ENCODE assay signal across 11 mouse cellular contexts in the genomic region with DNA sequence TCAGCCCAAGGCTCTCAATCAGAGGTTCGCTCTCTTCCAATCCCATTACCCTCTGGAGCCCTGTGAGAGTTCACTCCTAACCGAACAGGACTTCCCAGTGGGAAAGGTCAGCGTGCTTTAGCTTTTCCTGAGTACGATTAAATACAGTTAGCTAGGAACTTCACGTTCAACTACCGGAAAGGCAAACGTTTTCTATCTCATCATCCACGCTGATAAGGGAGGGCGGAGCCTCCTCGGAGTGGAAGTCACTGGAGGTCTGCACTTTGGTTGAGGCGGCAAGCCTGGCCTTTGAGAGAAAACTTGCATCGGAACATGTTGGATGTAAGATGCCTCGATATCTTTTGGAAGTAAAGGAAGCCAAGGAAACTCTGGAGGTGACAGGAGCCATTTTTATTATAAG. TPM values are rescaled to one million over a fixed set of nuclear protein-coding genes. Genes with fewer than 3 reads are reported as not detected.
DNase-seq lines count a peak whose midpoint lies in the region; ATAC-seq and TF ChIP-seq lines count a peak whose summit lies in the region.
"Had no signal": no experiment of that assay in that cellular context is flagged by ENCODE, and none has a peak within 500 bp of the region (broad histone marks: within the 10 kb centered on the region; RNA-seq: fewer than 3 reads in every experiment).

No protein-coding gene starts in this region.

- H3K36me3 ChIP-seq in kidney, embryonic 15.5 days = peaks cover 14% of the 10 kb centered on the region
- H3K36me3 ChIP-seq in heart, embryonic 16.5 days (ENCODE audit: control insufficient read depth, insufficient read depth) = peaks cover 6% of the 10 kb centered on the region
- H3K36me3 ChIP-seq in liver, postnatal 0 days (replicated peaks; ENCODE audit: insufficient read depth, low read length) = peaks cover 31% of the 10 kb centered on the region
- no peaks in the 10 kb centered on the region for H3K36me3 ChIP-seq in forebrain, embryonic 10.5 days (replicated peaks)
- H3K36me3 ChIP-seq: forebrain, embryonic 15.5 days had no signal

- H3K4me1 ChIP-seq in kidney, embryonic 15.5 days = peaks cover 17% of the 10 kb centered on the region
- H3K4me1 ChIP-seq in heart, embryonic 16.5 days (ENCODE audit: control insufficient read depth, insufficient read depth, low read length) = peaks cover 25% of the 10 kb centered on the region
- peaks cover 18% of the 10 kb centered on the region for H3K4me1 ChIP-seq in liver, postnatal 0 days (ENCODE audit: insufficient read depth)
- peaks cover 19% of the 10 kb centered on the region for H3K4me1 ChIP-seq in forebrain, embryonic 10.5 days
- H3K4me1 ChIP-seq: forebrain, embryonic 15.5 days had no signal

- 47% methylated on average over 13 of the region's 13 CpGs for WGBS in kidney, embryonic 15.5 days
- 31% methylated on average over 13 of the region's 13 CpGs for WGBS in heart, embryonic 16.5 days
- WGBS in liver, postnatal 0 days (ENCODE audit: insufficient replicate concordance) = 31% methylated on average over 13 of the region's 13 CpGs
- 73% methylated on average over 13 of the region's 13 CpGs for WGBS in forebrain, embryonic 10.5 days

- H3K4me3 ChIP-seq in kidney, embryonic 15.5 days (replicated peaks) = no peak overlapping the region
- H3K4me3 ChIP-seq in heart, embryonic 16.5 days (ENCODE audit: low read length) = no peak overlapping the region
- H3K4me3 ChIP-seq in liver, postnatal 0 days (ENCODE audit: low read depth, low read length) = peak overlapping the region; percentile 19; the same call in 1 of the 2 replicates
- no peak overlapping the region for H3K4me3 ChIP-seq in forebrain, embryonic 10.5 days
- H3K4me3 ChIP-seq: forebrain, embryonic 15.5 days had no signal

- no peak overlapping the region for H3K9ac ChIP-seq in kidney, embryonic 15.5 days
- H3K9ac ChIP-seq in heart, embryonic 16.5 days (ENCODE audit: low read length) = no peak overlapping the region
- no peak overlapping the region for H3K9ac ChIP-seq in liver, postnatal 0 days (replicated peaks)
- H3K9ac ChIP-seq: forebrain, embryonic 15.5 days had no signal

- no peak overlapping the region for H3K27ac ChIP-seq in kidney, embryonic 15.5 days
- H3K27ac ChIP-seq in heart, embryonic 16.5 days (ENCODE audit: low read length) = peak overlapping the region; percentile 82
- 0 out of 2 replicates have a peak overlapping the region, but pooled peaks have one; percentile 13 for H3K27ac ChIP-seq in liver, postnatal 0 days (ENCODE audit: low read depth)
- no peak overlapping the region for H3K27ac ChIP-seq in forebrain, embryonic 10.5 days
- H3K27ac ChIP-seq: forebrain, embryonic 15.5 days had no signal

- TF ChIP-seq EP300 in liver, postnatal 0 days (IDR thresholded peaks at IDR 0.05; ENCODE audit: low read depth) = 0 out of 2 replicates have a peak, but pooled peaks have one; percentile 19

- no peak for ATAC-seq in kidney, embryonic 15.5 days (replicated peaks; ENCODE audit: low FRiP score)
- 0 out of 2 replicates have a peak, but pooled peaks have one; percentile 9 for ATAC-seq in heart, embryonic 16.5 days (replicated peaks; ENCODE audit: extremely low read depth, insufficient read depth, low FRiP score)
- no peak for ATAC-seq in liver, postnatal 0 days
- ATAC-seq: forebrain, embryonic 15.5 days; inflammation-experienced regulatory T-cells, adult 6 months had no signal

- TF ChIP-seq CTCF in liver, postnatal 0 days (IDR thresholded peaks at IDR 0.05; ENCODE audit: low read depth) = no peak

- 0 out of 2 replicates have a peak overlapping the region, but pooled peaks have one; percentile 1 for H3K4me2 ChIP-seq in kidney, embryonic 15.5 days
- peak overlapping the region; percentile 16 for H3K4me2 ChIP-seq in heart, embryonic 16.5 days (ENCODE audit: low read depth, low read length)
- peak overlapping the region; percentile 64 for H3K4me2 ChIP-seq in liver, postnatal 0 days (ENCODE audit: low read depth, low read length)
- H3K4me2 ChIP-seq: forebrain, embryonic 15.5 days had no signal

- H3K9me3 ChIP-seq in kidney, embryonic 15.5 days (replicated peaks) = no peaks in the 10 kb centered on the region
- no peaks in the 10 kb centered on the region for H3K9me3 ChIP-seq in heart, embryonic 16.5 days (replicated peaks; ENCODE audit: control insufficient read depth, low read length)
- no peaks in the 10 kb centered on the region for H3K9me3 ChIP-seq in liver, postnatal 0 days (ENCODE audit: low read length)
- H3K9me3 ChIP-seq in forebrain, embryonic 10.5 days = no peaks in the 10 kb centered on the region
- H3K9me3 ChIP-seq: forebrain, embryonic 15.5 days had no signal

- DNase-seq in kidney, adult 9 months = no peak
- DNase-seq in MN1 (ENCODE audit: low spot score) = peak; percentile 22
- DNase-seq in liver, postnatal 0 days = peak; percentile 39
- DNase-seq in layer of hippocampus, adult 11-12 months (ENCODE audit: low spot score) = no peak
- no peak for DNase-seq in forebrain, embryonic 10.5 days (ENCODE audit: extremely low spot score, low spot score)
- DNase-seq in cerebellum, postnatal 14 days = no peak
- DNase-seq: right cerebral cortex, postnatal 14 days had no signal

- H3K27me3 ChIP-seq in kidney, embryonic 15.5 days = no peaks in the 10 kb centered on the region
- H3K27me3 ChIP-seq in heart, embryonic 16.5 days (ENCODE audit: control insufficient read depth, insufficient read depth, low read length) = no peaks in the 10 kb centered on the region
- no peaks in the 10 kb centered on the region for H3K27me3 ChIP-seq in liver, postnatal 0 days (ENCODE audit: insufficient read depth, low read length)
- H3K27me3 ChIP-seq in forebrain, embryonic 10.5 days (ENCODE audit: poor library complexity, severe bottlenecking) = no peaks in the 10 kb centered on the region
- H3K27me3 ChIP-seq: forebrain, embryonic 15.5 days had no signal

RNA-seq across cellular contexts. Expression of a gene that starts 24.7 kb away (rescaled TPM):
- 35.0 and 35.5 TPM in 2 replicates for polyA plus RNA-seq in kidney, embryonic 15.5 days (2015; fragmentation: Nextera tagmentation; extraction: Ambion mirVana)
- 51.6 and 55.3 TPM in 2 replicates for polyA plus RNA-seq in heart, embryonic 16.5 days (2015; fragmentation: Nextera tagmentation; extraction: Ambion mirVana)
- 17.6 TPM in 2 replicates for polyA plus RNA-seq in liver, postnatal 0 days (2015; fragmentation: Nextera tagmentation; extraction: Ambion mirVana)
- polyA plus RNA-seq in forebrain, embryonic 10.5 days (2016; fragmentation: Nextera tagmentation; extraction: Ambion mirVana) = 15.7 and 18.4 TPM in 2 replicates

Comparison
In these comparisons a context has a peak if more than half of its experiments do, and no peak if none do; other contexts are left out.
1. H3K27ac ChIP-seq: peak in heart, embryonic 16.5 days (single experiment) and liver, postnatal 0 days (single experiment); none in kidney, embryonic 15.5 days (single experiment) and forebrain, embryonic 10.5 days (single experiment).
2. H3K4me2 ChIP-seq: peak in every context shown above with its lines; median percentile 64 in liver, postnatal 0 days; 16 in heart, embryonic 16.5 days; 1 in kidney, embryonic 15.5 days.
3. DNase-seq: peak in MN1 (single experiment) and liver, postnatal 0 days (single experiment); none in kidney, adult 9 months (single experiment), layer of hippocampus, adult 11-12 months (single experiment), forebrain, embryonic 10.5 days (single experiment) and cerebellum, postnatal 14 days (0 of 2).